Mouse (Mus musculus) neural tube, embryonic 14.5 days (tissue): ENCODE results near the gene Dazap2. TPM values are rescaled to one million over a fixed set of nuclear protein-coding genes. Genes with fewer than 3 reads are reported as not detected.

Experiments used
- ATAC-seq: fragments of 200-750 bp; cut with Nextera tagmentation; 2 replicates; pipeline ENCODE4 v1.8.0; 2017; ENCODE audit warnings: low read depth, mild to moderate bottlenecking, moderate TSS enrichment, moderate library complexity
- H3K27ac ChIP-seq: fragments of 300-500 bp; sonication (generic); 2 replicates; pipeline ENCODE4 v1.5.1; 2014; ENCODE audit warnings: low read depth, mild to moderate bottlenecking, control low read depth, low read length, moderate library complexity, mixed read lengths
- H3K27me3 ChIP-seq: fragments of 300-500 bp; sonication (generic); 2 replicates; pipeline ENCODE4 v1.6.1; 2014; ENCODE audit warnings: low read length; ENCODE audit not compliant: control insufficient read depth, insufficient read depth
- H3K36me3 ChIP-seq: fragments of 300-500 bp; sonication (generic); 2 replicates; pipeline ENCODE4 v1.6.1; 2014; ENCODE audit warnings: low read length, mixed read lengths; ENCODE audit not compliant: control insufficient read depth, insufficient read depth
- H3K4me1 ChIP-seq: fragments of 300-500 bp; sonication (generic); 2 replicates; pipeline ENCODE4 v1.6.1; 2014; ENCODE audit warnings: low read length; ENCODE audit not compliant: control insufficient read depth, insufficient read depth
- H3K4me2 ChIP-seq: fragments of 300-500 bp; sonication (generic); 2 replicates; pipeline ENCODE4 v1.6.1; 2014; ENCODE audit warnings: mild to moderate bottlenecking, low read depth, low read length, control low read depth
- H3K4me3 ChIP-seq: fragments of 300-500 bp; sonication (generic); 2 replicates; pipeline ENCODE4 v1.5.1; 2014; ENCODE audit warnings: low read depth, low read length, control low read depth, mixed read lengths
- H3K9ac ChIP-seq: fragments of 300-500 bp; sonication (generic); replicated peaks from 2 replicates; pipeline ENCODE4 v1.6.1; 2014; ENCODE audit warnings: low read depth, mild to moderate bottlenecking, control low read depth, low read length, mixed read lengths
- H3K9me3 ChIP-seq: fragments of 300-500 bp; sonication (generic); 2 replicates; pipeline ENCODE4 v1.6.1; 2016; ENCODE audit warnings: low read length; ENCODE audit not compliant: control insufficient read depth
- WGBS: fragments of 180-500 bp; shearing (Covaris S2); extraction: QIAGEN DNeasy Blood & Tissue Kit; methylation state at CpG from one replicate; pipeline ENCODE4 v1.1.7; 2014; 5-methylcytosine and 5-hydroxymethylcytosine counted together
- polyA plus RNA-seq: library from polyadenylated mRNA; unstranded; fragments of >200 nt; fragmentation: Nextera tagmentation; extraction: Ambion mirVana; gene quantifications from 2 replicates; pipeline ENCODE4 v1.2.1, GENCODE M21; 2014

Dazap2 gene
- polyA plus RNA-seq, 1 experiment from 2014 or later: 142 TPM

- no peak overlapping the region for H3K4me3 ChIP-seq
- 83% methylated on average over 16 of the region's 16 CpGs for WGBS
- H3K4me2 ChIP-seq: no peak overlapping the region
- H3K4me1 ChIP-seq: peaks cover 13% of the 10 kb centered on the region
- H3K36me3 ChIP-seq: no peaks in the 10 kb centered on the region
- no peak overlapping the region for H3K27ac ChIP-seq
- peaks cover 25% of the 10 kb centered on the region for H3K27me3 ChIP-seq
- no peak overlapping the region for H3K9ac ChIP-seq
- no peaks in the 10 kb centered on the region for H3K9me3 ChIP-seq
- no peak for ATAC-seq
Observed at GRCm38 (mm10) chr15:100639972-100640750, 25.0 kb downstream of the Dazap2 start.

- no peak overlapping the region for H3K9ac ChIP-seq
- 77% methylated on average over 14 of the region's 16 CpGs for WGBS
- no peak overlapping the region for H3K27ac ChIP-seq
- H3K36me3 ChIP-seq: no peaks in the 10 kb centered on the region
- H3K4me1 ChIP-seq: peaks cover 11% of the 10 kb centered on the region
- no peak for ATAC-seq
- H3K4me3 ChIP-seq: no peak overlapping the region
- no peaks in the 10 kb centered on the region for H3K9me3 ChIP-seq
- H3K4me2 ChIP-seq: no peak overlapping the region
- peaks cover 16% of the 10 kb centered on the region for H3K27me3 ChIP-seq
Observed at GRCm38 (mm10) chr15:100641226-100641810, 26.2 kb downstream of the Dazap2 start.

GRCm38 (mm10) chr15:100642451-100642850, 27.3 kb downstream of the Dazap2 start:
- H3K27ac ChIP-seq: no peak overlapping the region
- no peak overlapping the region for H3K9ac ChIP-seq
- no peak overlapping the region for H3K4me2 ChIP-seq
- no peaks in the 10 kb centered on the region for H3K9me3 ChIP-seq
- no peaks in the 10 kb centered on the region for H3K4me1 ChIP-seq
- H3K4me3 ChIP-seq: no peak overlapping the region
- H3K36me3 ChIP-seq: no peaks in the 10 kb centered on the region
- WGBS: 95% methylated on average over 7 of the region's 7 CpGs
- H3K27me3 ChIP-seq: peaks cover 5% of the 10 kb centered on the region
- no peak for ATAC-seq

GRCm38 (mm10) chr15:100646161-100646560, 31.0 kb downstream of the Dazap2 start:
- H3K4me2 ChIP-seq: no peak overlapping the region
- H3K4me3 ChIP-seq: no peak overlapping the region
- 81% methylated on average over 6 of the region's 6 CpGs for WGBS
- no peak overlapping the region for H3K9ac ChIP-seq
- no peaks in the 10 kb centered on the region for H3K27me3 ChIP-seq
- no peak for ATAC-seq
- H3K9me3 ChIP-seq: no peaks in the 10 kb centered on the region
- H3K27ac ChIP-seq: no peak overlapping the region
- no peaks in the 10 kb centered on the region for H3K4me1 ChIP-seq
- H3K36me3 ChIP-seq: no peaks in the 10 kb centered on the region

GRCm38 (mm10) chr15:100650111-100650510, 35.0 kb downstream of the Dazap2 start:
- H3K9me3 ChIP-seq: no peaks in the 10 kb centered on the region
- ATAC-seq: no peak
- no peaks in the 10 kb centered on the region for H3K36me3 ChIP-seq
- H3K9ac ChIP-seq: no peak overlapping the region
- no peaks in the 10 kb centered on the region for H3K4me1 ChIP-seq
- H3K27me3 ChIP-seq: no peaks in the 10 kb centered on the region
- no peak overlapping the region for H3K27ac ChIP-seq
- 91% methylated on average over 10 of the region's 10 CpGs for WGBS
- H3K4me2 ChIP-seq: no peak overlapping the region
- no peak overlapping the region for H3K4me3 ChIP-seq

- no peak overlapping the region for H3K9ac ChIP-seq
- no peak overlapping the region for H3K27ac ChIP-seq
Observed at GRCm38 (mm10) chr15:100651610-100652009, 36.5 kb downstream of the Dazap2 start.

GRCm38 (mm10) chr15:100654271-100654670, 39.1 kb downstream of the Dazap2 start:
- no peak overlapping the region for H3K9ac ChIP-seq
- no peaks in the 10 kb centered on the region for H3K27me3 ChIP-seq
- ATAC-seq: no peak
- WGBS: 88% methylated on average over 1 of the region's 1 CpGs
- no peaks in the 10 kb centered on the region for H3K9me3 ChIP-seq
- no peak overlapping the region for H3K27ac ChIP-seq
- H3K36me3 ChIP-seq: no peaks in the 10 kb centered on the region
- no peak overlapping the region for H3K4me3 ChIP-seq
- no peaks in the 10 kb centered on the region for H3K4me1 ChIP-seq
- H3K4me2 ChIP-seq: no peak overlapping the region

More at GRCm38 (mm10) chr15:100651610-100652009, 36.5 kb downstream of the Dazap2 start:
- WGBS: 93% methylated on average over 9 of the region's 9 CpGs
- H3K27me3 ChIP-seq: no peaks in the 10 kb centered on the region
- H3K4me3 ChIP-seq: no peak overlapping the region
- no peaks in the 10 kb centered on the region for H3K9me3 ChIP-seq
- H3K4me1 ChIP-seq: no peaks in the 10 kb centered on the region
- no peaks in the 10 kb centered on the region for H3K36me3 ChIP-seq
- ATAC-seq: no peak
- H3K4me2 ChIP-seq: no peak overlapping the region

GRCm38 (mm10) chr15:100655201-100655600, 40.1 kb downstream of the Dazap2 start:
- no peak overlapping the region for H3K9ac ChIP-seq
- no peaks in the 10 kb centered on the region for H3K36me3 ChIP-seq
- WGBS: 90% methylated on average over 5 of the region's 5 CpGs
- no peak overlapping the region for H3K27ac ChIP-seq
- ATAC-seq: no peak
- no peak overlapping the region for H3K4me2 ChIP-seq
- no peak overlapping the region for H3K4me3 ChIP-seq
- H3K9me3 ChIP-seq: no peaks in the 10 kb centered on the region
- H3K4me1 ChIP-seq: no peaks in the 10 kb centered on the region
- H3K27me3 ChIP-seq: no peaks in the 10 kb centered on the region

GRCm38 (mm10) chr15:100660306-100660705, 45.2 kb downstream of the Dazap2 start:
- H3K4me3 ChIP-seq: no peak overlapping the region
- no peaks in the 10 kb centered on the region for H3K27me3 ChIP-seq
- no peak overlapping the region for H3K4me2 ChIP-seq
- no peaks in the 10 kb centered on the region for H3K36me3 ChIP-seq
- no peak for ATAC-seq
- no peaks in the 10 kb centered on the region for H3K9me3 ChIP-seq
- H3K27ac ChIP-seq: no peak overlapping the region
- no peak overlapping the region for H3K9ac ChIP-seq
- no peaks in the 10 kb centered on the region for H3K4me1 ChIP-seq
- 81% methylated on average over 9 of the region's 9 CpGs for WGBS
